Mouse (Mus musculus) liver, adult 2 months (tissue): Measurements from ENCODE around the gene Syn3. TPM values are rescaled to one million over a fixed set of nuclear protein-coding genes. Genes with fewer than 3 reads are reported as not detected.
A peak's percentile ranks its signal among the peaks of the same experiment; 100 is the strongest.

Source experiments
- DNase-seq: peaks from one replicate; pipeline ENCODE4 v3.0.0-alpha.2; 2011; ENCODE audit warnings: low read depth, low spot score; ENCODE audit errors: extremely low read depth
- H3K27ac ChIP-seq: fragments of 200-500 bp; replicated peaks from 2 replicates; pipeline ENCODE4 v1.5.1; 2012; ENCODE audit warnings: low read depth, mild to moderate bottlenecking, control low read depth, inconsistent platforms, low read length; ENCODE audit not compliant: insufficient read depth
- H3K27me3 ChIP-seq: fragments of 200-500 bp; 2 replicates; pipeline ENCODE4 v1.6.1; 2012; ENCODE audit warnings: mild to moderate bottlenecking, moderate library complexity, low read length, inconsistent platforms; ENCODE audit not compliant: control insufficient read depth, insufficient read depth
- H3K36me3 ChIP-seq: fragments of 200-500 bp; 2 replicates; pipeline ENCODE4 v1.6.1; 2012; ENCODE audit warnings: low read length, inconsistent platforms; ENCODE audit not compliant: control insufficient read depth, insufficient read depth
- H3K4me1 ChIP-seq: fragments of 200-500 bp; 2 replicates; pipeline ENCODE4 v1.6.1; 2011; ENCODE audit warnings: low read length; ENCODE audit not compliant: control insufficient read depth, insufficient read depth
- H3K4me3 ChIP-seq: fragments of 200-500 bp; 2 replicates; pipeline ENCODE4 v1.5.1; 2011; ENCODE audit warnings: low read depth, mild to moderate bottlenecking, control low read depth, low read length, moderate library complexity; ENCODE audit not compliant: insufficient read depth
- H3K79me2 ChIP-seq: fragments of 200-500 bp; 2 replicates; pipeline ENCODE4 v1.6.1; 2012; ENCODE audit warnings: inconsistent platforms, mild to moderate bottlenecking, low read length, moderate library complexity; ENCODE audit not compliant: control insufficient read depth, insufficient read depth
- H3K9ac ChIP-seq: fragments of 200-500 bp; 2 replicates; pipeline ENCODE4 v1.6.1; 2012; ENCODE audit warnings: low read depth, mild to moderate bottlenecking, control low read depth, inconsistent platforms, low read length
- CTCF ChIP-seq: fragments of 200-500 bp; IDR thresholded peaks from 2 replicates; pipeline ENCODE4 v1.5.1; 2011; ENCODE audit warnings: low read depth, low read length, control low read depth
- POLR2A ChIP-seq: fragments of 200-500 bp; IDR thresholded peaks from 2 replicates; pipeline ENCODE4 v1.6.1; 2011; ENCODE audit warnings: low read length, control low read depth; ENCODE audit not compliant: insufficient read depth; ENCODE audit errors: extremely low read depth
- WGBS: fragments of 180-500 bp; shearing (Covaris S2); methylation state at CpG from one replicate; pipeline ENCODE4 v1.1.7; 2018; 5-methylcytosine and 5-hydroxymethylcytosine counted together
- polyA plus RNA-seq: library from polyadenylated mRNA; depleted of rRNA; stranded (reverse); fragments of >200 nt; gene quantifications from 2 replicates; pipeline ENCODE4 v1.2.3, GENCODE M21; 2012
- total RNA-seq: library from RNA; depleted of rRNA; stranded (reverse); fragments of >200 nt; gene quantifications from 2 replicates; pipeline ENCODE4 v1.2.3, GENCODE M21; 2014

Syn3 gene
- total and polyA plus RNA-seq, 2 experiments = 0.81 to 0.83 TPM

DNA sequence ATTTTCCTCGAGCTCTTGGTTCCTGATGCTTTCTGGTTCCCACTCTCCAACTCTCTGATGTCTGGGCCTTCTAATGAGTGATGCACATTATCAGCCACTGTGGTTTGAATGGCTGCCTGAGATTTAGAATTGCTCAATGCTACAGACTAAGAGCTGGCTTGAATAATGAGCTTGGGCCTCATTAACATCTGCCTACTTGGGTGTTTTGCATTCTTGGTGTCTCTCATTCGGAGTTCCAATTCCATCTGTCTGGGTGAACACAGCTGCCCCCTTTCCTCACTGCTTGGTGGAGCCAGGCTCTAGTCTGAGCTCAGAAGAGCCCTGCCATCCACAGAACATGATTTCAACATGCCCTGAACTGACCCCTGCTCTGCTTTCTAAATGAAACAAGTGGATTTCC is 108.8 kb downstream of the Syn3 start:
- WGBS = 95% methylated on average over 2 of the region's 2 CpGs

DNA sequence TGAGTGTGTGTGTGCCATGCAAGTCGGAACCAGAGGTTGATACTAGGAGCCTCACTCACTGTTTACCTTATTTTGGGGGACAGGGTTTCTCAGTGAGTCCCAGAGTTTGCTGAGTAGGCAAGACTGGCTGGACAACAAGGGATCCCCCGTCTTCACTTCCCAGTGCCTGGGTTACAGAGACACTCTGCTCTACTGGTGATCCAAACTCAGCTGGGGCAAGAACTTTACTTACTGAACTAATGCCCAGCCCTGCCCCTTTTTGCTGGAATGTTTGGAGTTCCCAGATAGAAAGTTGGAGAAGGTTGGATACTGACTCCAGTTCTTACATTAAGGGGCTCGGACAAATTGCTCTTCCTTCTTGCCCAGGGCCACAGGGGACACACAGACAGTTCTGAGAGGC is 109.3 kb downstream of the Syn3 start:
- H3K36me3 ChIP-seq = no peaks in the 10 kb centered on the region
- WGBS = 95% methylated on average over 3 of the region's 3 CpGs
- DNase-seq = no peak
- no peak overlapping the region for H3K27ac ChIP-seq
- H3K4me3 ChIP-seq = no peak overlapping the region
- TF ChIP-seq CTCF = no peak
- TF ChIP-seq POLR2A = no peak
- no peaks in the 10 kb centered on the region for H3K27me3 ChIP-seq
- no peak overlapping the region for H3K9ac ChIP-seq
- H3K79me2 ChIP-seq = no peaks in the 10 kb centered on the region
- no peaks in the 10 kb centered on the region for H3K4me1 ChIP-seq

More for the DNA sequence above, 108.8 kb downstream of the Syn3 start:
- no peaks in the 10 kb centered on the region for H3K79me2 ChIP-seq
- DNase-seq = no peak
- H3K36me3 ChIP-seq = no peaks in the 10 kb centered on the region
- no peak overlapping the region for H3K4me3 ChIP-seq
- no peaks in the 10 kb centered on the region for H3K4me1 ChIP-seq
- TF ChIP-seq POLR2A = no peak
- no peak for TF ChIP-seq CTCF
- no peak overlapping the region for H3K27ac ChIP-seq
- H3K9ac ChIP-seq = no peak overlapping the region
- no peaks in the 10 kb centered on the region for H3K27me3 ChIP-seq

DNA sequence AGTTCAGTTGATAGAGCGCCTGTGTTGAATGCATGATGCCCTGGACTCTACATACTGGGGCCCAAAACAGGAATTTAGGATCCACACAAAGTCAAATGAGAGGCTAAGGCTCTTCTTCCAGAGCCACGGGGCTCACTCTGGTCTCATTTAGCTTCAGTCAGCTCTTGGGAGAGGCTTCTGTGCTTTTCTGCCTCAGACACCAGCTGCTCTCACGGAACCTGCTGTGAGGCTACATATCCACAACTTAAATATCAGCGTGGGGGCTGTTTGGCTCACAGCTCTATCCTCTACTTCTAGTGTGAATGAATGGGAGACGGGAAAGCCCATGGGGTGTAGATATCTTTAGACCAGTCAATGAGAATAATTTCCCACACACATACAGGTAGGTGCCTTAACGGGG is 109.9 kb downstream of the Syn3 start:
- Histone ChIP-seq H3K79me2 (no peaks in the 10 kb centered on the region), H3K27me3 (no peaks in the 10 kb centered on the region), H3K4me3 (no peak overlapping the region), H3K27ac (no peak overlapping the region), H3K9ac (no peak overlapping the region), H3K36me3 (no peaks in the 10 kb centered on the region), H3K4me1 (no peaks in the 10 kb centered on the region)
- DNase-seq = no peak
- no peak for TF ChIP-seq POLR2A
- no peak for TF ChIP-seq CTCF
- 94% methylated on average over 6 of the region's 6 CpGs for WGBS

- Histone ChIP-seq H3K9ac (no peak overlapping the region), H3K36me3 (no peaks in the 10 kb centered on the region), H3K4me3 (no peak overlapping the region), H3K27me3 (no peaks in the 10 kb centered on the region), H3K79me2 (no peaks in the 10 kb centered on the region), H3K4me1 (no peaks in the 10 kb centered on the region), H3K27ac (no peak overlapping the region)
- peak; percentile 31 for DNase-seq
- no peak for TF ChIP-seq CTCF
- TF ChIP-seq POLR2A = no peak
- WGBS = 47% methylated on average over 5 of the region's 5 CpGs
These were observed 110.8 kb downstream of the Syn3 start for GRCm38 (mm10) chr10:86387821-86388440.

DNA sequence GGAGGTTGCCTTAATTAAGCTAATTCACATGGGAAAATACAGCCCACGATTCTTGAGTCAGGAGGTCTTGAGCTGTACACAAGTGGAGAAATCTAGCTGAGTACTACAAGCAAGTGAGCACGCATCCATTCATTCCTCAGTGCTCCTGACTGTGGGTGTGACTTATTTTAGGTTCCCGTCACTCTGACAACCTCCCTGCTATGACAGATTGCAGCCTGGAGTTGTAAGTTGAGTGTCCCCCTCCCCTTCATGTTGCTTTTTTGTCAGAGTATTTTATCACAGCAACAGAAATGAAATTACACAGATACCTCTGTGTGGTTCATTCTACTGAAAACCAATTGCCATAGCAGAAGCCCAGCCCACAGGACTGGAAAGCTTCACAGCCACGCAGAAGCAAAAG is 112.5 kb downstream of the Syn3 start:
- Histone ChIP-seq H3K4me3 (no peak overlapping the region), H3K27ac (no peak overlapping the region), H3K36me3 (no peaks in the 10 kb centered on the region), H3K9ac (no peak overlapping the region), H3K27me3 (no peaks in the 10 kb centered on the region), H3K4me1 (no peaks in the 10 kb centered on the region), H3K79me2 (no peaks in the 10 kb centered on the region)
- TF ChIP-seq POLR2A = no peak
- no peak for TF ChIP-seq CTCF
- 91% methylated on average over 4 of the region's 4 CpGs for WGBS
- DNase-seq = no peak

DNA sequence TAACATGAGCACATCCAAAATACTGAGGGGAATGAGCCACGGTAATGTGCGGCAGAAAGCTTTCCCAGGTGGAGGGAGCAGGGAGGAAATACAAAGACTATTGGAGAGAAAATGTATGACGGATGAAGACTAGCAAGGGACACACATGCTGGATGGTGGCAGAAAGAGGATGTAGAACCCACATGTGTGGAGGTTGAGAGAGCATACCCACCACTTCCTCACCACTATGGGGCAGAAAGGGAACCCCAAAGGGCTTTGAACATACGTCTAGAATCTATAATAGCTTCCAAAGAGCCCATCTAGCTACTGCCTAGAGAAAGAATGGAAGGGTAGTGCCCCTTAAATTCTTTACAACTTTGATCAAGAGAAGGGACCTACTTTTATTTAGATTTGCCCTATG is 113.0 kb downstream of the Syn3 start:
- WGBS = 87% methylated on average over 4 of the region's 4 CpGs
- no peaks in the 10 kb centered on the region for H3K36me3 ChIP-seq

More for the DNA sequence above, 113.0 kb downstream of the Syn3 start:
- H3K27me3 ChIP-seq = no peaks in the 10 kb centered on the region
- DNase-seq = no peak
- no peak overlapping the region for H3K4me3 ChIP-seq
- no peak overlapping the region for H3K9ac ChIP-seq
- H3K27ac ChIP-seq = no peak overlapping the region
- no peaks in the 10 kb centered on the region for H3K4me1 ChIP-seq
- H3K79me2 ChIP-seq = no peaks in the 10 kb centered on the region
- TF ChIP-seq POLR2A (no peak), CTCF (no peak)
